ENCODE assay signal across 10 mouse cellular contexts in genomic region chr19:9026634-9027033, GRCm38 (mm10). TPM values are rescaled to one million over a fixed set of nuclear protein-coding genes. Genes with fewer than 3 reads are reported as not detected.
DNase-seq lines count a peak whose midpoint lies in the region; ATAC-seq and TF ChIP-seq lines count a peak whose summit lies in the region.
"Had no signal": no experiment of that assay in that cellular context is flagged by ENCODE, and none has a peak within 500 bp of the region (broad histone marks: within the 10 kb centered on the region; RNA-seq: fewer than 3 reads in every experiment).

No protein-coding gene starts in this region.

- intact Hi-C loops in left cerebral cortex, postnatal 4 days (cut with DNase I): no loop called here

- peaks cover 38% of the 10 kb centered on the region for H3K4me1 ChIP-seq in forebrain, embryonic 13.5 days
- peaks cover 6% of the 10 kb centered on the region; the same call in 1 of the 2 replicates for H3K4me1 ChIP-seq in forebrain, embryonic 10.5 days
- H3K4me1 ChIP-seq in midbrain, embryonic 16.5 days (ENCODE audit: control insufficient read depth, insufficient read depth, low read length): peaks cover 10% of the 10 kb centered on the region
- H3K4me1 ChIP-seq in intestine, embryonic 16.5 days (ENCODE audit: control insufficient read depth, insufficient read depth, low read length): peaks cover 10% of the 10 kb centered on the region

- no peaks in the 10 kb centered on the region for H3K27me3 ChIP-seq in forebrain, embryonic 13.5 days
- no peaks in the 10 kb centered on the region for H3K27me3 ChIP-seq in forebrain, embryonic 10.5 days (ENCODE audit: poor library complexity, severe bottlenecking)
- H3K27me3 ChIP-seq in midbrain, embryonic 16.5 days (ENCODE audit: control insufficient read depth, insufficient read depth, low read depth, low read length): no peaks in the 10 kb centered on the region
- no peaks in the 10 kb centered on the region for H3K27me3 ChIP-seq in intestine, embryonic 16.5 days (replicated peaks; ENCODE audit: control insufficient read depth, insufficient read depth, low read length)
- H3K27me3 ChIP-seq: limb, embryonic 13.5 days had no signal

- WGBS in forebrain, embryonic 13.5 days: 57% methylated on average over 4 of the region's 4 CpGs
- 89% methylated on average over 4 of the region's 4 CpGs for WGBS in forebrain, embryonic 10.5 days
- 62% methylated on average over 4 of the region's 4 CpGs for WGBS in midbrain, embryonic 16.5 days
- WGBS in intestine, embryonic 16.5 days: 84% methylated on average over 4 of the region's 4 CpGs

- H3K4me2 ChIP-seq in forebrain, embryonic 13.5 days: no peak overlapping the region
- H3K4me2 ChIP-seq in midbrain, embryonic 16.5 days (ENCODE audit: low read length): no peak overlapping the region
- H3K4me2 ChIP-seq in intestine, embryonic 16.5 days (ENCODE audit: low read depth, low read length): no peak overlapping the region
- H3K4me2 ChIP-seq: limb, embryonic 13.5 days had no signal

- no peak overlapping the region for H3K9ac ChIP-seq in forebrain, embryonic 13.5 days
- H3K9ac ChIP-seq in midbrain, embryonic 16.5 days (ENCODE audit: low read depth, low read length): no peak overlapping the region
- H3K9ac ChIP-seq in intestine, embryonic 16.5 days (ENCODE audit: low read depth, low read length): no peak overlapping the region
- H3K9ac ChIP-seq: limb, embryonic 13.5 days had no signal

- no peak overlapping the region for H3K27ac ChIP-seq in forebrain, embryonic 13.5 days
- no peak overlapping the region for H3K27ac ChIP-seq in forebrain, embryonic 10.5 days
- no peak overlapping the region for H3K27ac ChIP-seq in midbrain, embryonic 16.5 days (ENCODE audit: low read length)
- no peak overlapping the region for H3K27ac ChIP-seq in intestine, embryonic 16.5 days (ENCODE audit: low read length)
- H3K27ac ChIP-seq: limb, embryonic 13.5 days had no signal

- H3K36me3 ChIP-seq in forebrain, embryonic 13.5 days (ENCODE audit: poor library complexity, severe bottlenecking): no peaks in the 10 kb centered on the region
- no peaks in the 10 kb centered on the region for H3K36me3 ChIP-seq in forebrain, embryonic 10.5 days (replicated peaks)
- H3K36me3 ChIP-seq in midbrain, embryonic 16.5 days (ENCODE audit: control insufficient read depth, insufficient read depth, low read length): no peaks in the 10 kb centered on the region
- no peaks in the 10 kb centered on the region for H3K36me3 ChIP-seq in intestine, embryonic 16.5 days (ENCODE audit: control insufficient read depth, insufficient read depth, low read length)
- H3K36me3 ChIP-seq: limb, embryonic 13.5 days had no signal

- no peak for TF ChIP-seq CTCF in brain, embryonic 14.5 days (IDR thresholded peaks at IDR 0.05; ENCODE audit: borderline replicate concordance, extremely low read depth, insufficient read depth, insufficient read length)

- no peak overlapping the region for H3K4me3 ChIP-seq in forebrain, embryonic 13.5 days
- no peak overlapping the region for H3K4me3 ChIP-seq in forebrain, embryonic 10.5 days
- no peak overlapping the region for H3K4me3 ChIP-seq in midbrain, embryonic 16.5 days (ENCODE audit: low read depth, low read length)
- H3K4me3 ChIP-seq in intestine, embryonic 16.5 days (ENCODE audit: low read length): no peak overlapping the region
- H3K4me3 ChIP-seq: limb, embryonic 13.5 days had no signal

- TF ChIP-seq POLR2A in brain, embryonic 14.5 days (IDR thresholded peaks at IDR 0.05; ENCODE audit: borderline replicate concordance, extremely low read depth, insufficient read depth, insufficient read length, poor library complexity, severe bottlenecking): no peak

- DNase-seq in forebrain, embryonic 10.5 days (ENCODE audit: extremely low spot score, low spot score): no peak
- peak; percentile 60 for DNase-seq in left cerebral cortex, postnatal 4 days
- DNase-seq in left cerebral cortex, adult 18-20 months (ENCODE audit: low spot score in 2 of 2): no peak
- DNase-seq in brain, embryonic 14.5 days (ENCODE audit: low read depth): peak; percentile 93
- DNase-seq in heart, postnatal 4 days: no peak
- DNase-seq: gastrocnemius, postnatal 36 days had no signal

- no peaks in the 10 kb centered on the region for H3K9me3 ChIP-seq in forebrain, embryonic 13.5 days (replicated peaks)
- H3K9me3 ChIP-seq in forebrain, embryonic 10.5 days: no peaks in the 10 kb centered on the region
- H3K9me3 ChIP-seq in midbrain, embryonic 16.5 days (replicated peaks; ENCODE audit: control insufficient read depth, low read length, poor library complexity, severe bottlenecking): no peaks in the 10 kb centered on the region
- no peaks in the 10 kb centered on the region for H3K9me3 ChIP-seq in intestine, embryonic 16.5 days (ENCODE audit: control insufficient read depth, low read length)
- H3K9me3 ChIP-seq: limb, embryonic 13.5 days had no signal

- ATAC-seq in forebrain, embryonic 13.5 days: peak; percentile 92
- peak; percentile 68 for ATAC-seq in midbrain, embryonic 16.5 days
- ATAC-seq in intestine, embryonic 16.5 days: no peak

RNA-seq across cellular contexts. Expression of gene Ahnak, which starts 37.5 kb away (rescaled TPM):
- polyA plus RNA-seq in forebrain, embryonic 13.5 days (2015; fragmentation: Nextera tagmentation; extraction: Ambion mirVana): 2.8 and 3.0 TPM in 2 replicates
- polyA plus RNA-seq in forebrain, embryonic 10.5 days (2016; fragmentation: Nextera tagmentation; extraction: Ambion mirVana): 6.5 and 7.1 TPM in 2 replicates
- total RNA-seq in left cerebral cortex, postnatal 4 days (2021): 10 to 100 TPM; 14.0 to 18.5 TPM
- 10 to 100 TPM; 18.6 to 23.5 TPM for total RNA-seq in left cerebral cortex, adult 18-20 months (2021)
- polyA plus RNA-seq in brain, embryonic 14.5 days (2012; rRNA removed): 2.5 and 6.0 TPM in 2 replicates
- polyA plus RNA-seq in midbrain, embryonic 16.5 days (2015; fragmentation: Nextera tagmentation; extraction: Ambion mirVana): 2.7 and 3.2 TPM in 2 replicates
- polyA plus RNA-seq in intestine, embryonic 16.5 days (2015; fragmentation: Nextera tagmentation; extraction: Ambion mirVana): 16.5 and 20.8 TPM in 2 replicates
- total RNA-seq in heart, postnatal 4 days (2021): 100 to 1,000 TPM; 303 to 328 TPM

RNA-seq across cellular contexts. Expression of gene Eef1g, which starts 59.8 kb away (rescaled TPM):
- 369 and 373 TPM in 2 replicates for polyA plus RNA-seq in forebrain, embryonic 13.5 days (2015; fragmentation: Nextera tagmentation; extraction: Ambion mirVana)
- polyA plus RNA-seq in forebrain, embryonic 10.5 days (2016; fragmentation: Nextera tagmentation; extraction: Ambion mirVana): 559 and 563 TPM in 2 replicates
- total RNA-seq in left cerebral cortex, postnatal 4 days (2021): 100 to 1,000 TPM; 385 to 398 TPM
- 100 to 1,000 TPM; 251 to 256 TPM for total RNA-seq in left cerebral cortex, adult 18-20 months (2021)
- 371 and 527 TPM in 2 replicates for polyA plus RNA-seq in brain, embryonic 14.5 days (2012; rRNA removed)
- polyA plus RNA-seq in midbrain, embryonic 16.5 days (2015; fragmentation: Nextera tagmentation; extraction: Ambion mirVana): 283 and 293 TPM in 2 replicates
- polyA plus RNA-seq in intestine, embryonic 16.5 days (2015; fragmentation: Nextera tagmentation; extraction: Ambion mirVana): 392 and 445 TPM in 2 replicates
- total RNA-seq in heart, postnatal 4 days (2021): 100 to 1,000 TPM; 357 to 371 TPM

Comparison
In these comparisons a context has a peak if more than half of its experiments do, and no peak if none do; other contexts are left out.
1. DNase-seq: peak in left cerebral cortex, postnatal 4 days (single experiment) and brain, embryonic 14.5 days (single experiment); none in forebrain, embryonic 10.5 days (single experiment), left cerebral cortex, adult 18-20 months (0 of 2) and heart, postnatal 4 days (single experiment).